Mouse (Mus musculus) embryonic facial prominence, embryonic 10.5 days (tissue): Measurements from ENCODE around the gene Dock6. TPM values are rescaled to one million over a fixed set of nuclear protein-coding genes. Genes with fewer than 3 reads are reported as not detected.

Source experiments
- DNase-seq: peaks from one replicate; pipeline ENCODE4 v3.0.0-alpha.2; 2017; ENCODE audit warnings: low spot score
- H3K27ac ChIP-seq: fragments of 300-500 bp; sonication (generic); replicated peaks from 2 replicates; pipeline ENCODE4 v1.5.1; 2016; ENCODE audit warnings: mild to moderate bottlenecking
- H3K27me3 ChIP-seq: fragments of 300-500 bp; sonication (generic); replicated peaks from 2 replicates; pipeline ENCODE4 v1.6.1; 2016; ENCODE audit warnings: low read depth, mild to moderate bottlenecking; ENCODE audit not compliant: poor library complexity, severe bottlenecking
- H3K36me3 ChIP-seq: fragments of 300-500 bp; sonication (generic); replicated peaks from 2 replicates; pipeline ENCODE4 v1.6.1; 2016; ENCODE audit warnings: mild to moderate bottlenecking, moderate library complexity
- H3K4me1 ChIP-seq: fragments of 300-500 bp; sonication (generic); 2 replicates; pipeline ENCODE4 v1.6.1; 2016
- H3K4me3 ChIP-seq: fragments of 300-500 bp; sonication (generic); 2 replicates; pipeline ENCODE4 v1.5.1; 2016; ENCODE audit warnings: mild to moderate bottlenecking, moderate library complexity
- H3K9me3 ChIP-seq: fragments of 300-500 bp; sonication (generic); 2 replicates; pipeline ENCODE4 v1.6.1; 2016; ENCODE audit warnings: mild to moderate bottlenecking
- WGBS: fragments of 180-500 bp; shearing (Covaris S2); methylation state at CpG from one replicate; pipeline ENCODE4 v1.1.7; 2016; 5-methylcytosine and 5-hydroxymethylcytosine counted together
- microRNA-seq: library from miRNA; unstranded; fragments of <30 nt; microRNA quantifications from one replicate; pipeline ENCODE4, GENCODE M21; 2017
- polyA plus RNA-seq: library from polyadenylated mRNA; unstranded; fragments of >200 nt; fragmentation: Nextera tagmentation; extraction: Ambion mirVana; gene quantifications from 2 replicates; pipeline ENCODE4 v1.2.1, GENCODE M21; 2016

Gene Dock6
- polyA plus RNA-seq, 1 experiment from 2014 or later = 27.2 TPM

GRCm38 (mm10) chr9:21760155-21761088, 92.0 kb downstream of the Dock6 start, which contains the start of gene Spc24:
Gene Spc24 (minus strand): TSS chr9:21760303.
- WGBS = 1% methylated on average over 54 of the region's 54 CpGs
- peak; percentile 97 for DNase-seq
- Histone ChIP-seq H3K4me3 (peak within 1 kb of the TSS; percentile 94), H3K36me3 (peaks cover 36% of the 10 kb centered on the region), H3K27me3 (no peaks in the 10 kb centered on the region), H3K27ac (peak within 1 kb of the TSS; percentile 98), H3K4me1 (peaks cover 16% of the 10 kb centered on the region), H3K9me3 (no peaks in the 10 kb centered on the region)

GRCm38 (mm10) chr9:21759718-21760117, 92.7 kb downstream of the Dock6 start:
- Histone ChIP-seq H3K4me1 (peaks cover 18% of the 10 kb centered on the region), H3K36me3 (peaks cover 43% of the 10 kb centered on the region), H3K4me3 (peak overlapping the region; percentile 94), H3K27ac (peak overlapping the region; percentile 98), H3K9me3 (no peaks in the 10 kb centered on the region), H3K27me3 (no peaks in the 10 kb centered on the region)
- WGBS = under 1% methylated on average over 20 of the region's 20 CpGs
- no peak for DNase-seq

- 62% methylated on average over 14 of the region's 14 CpGs for WGBS
- DNase-seq = no peak
- peak overlapping the region; percentile 98 for H3K27ac ChIP-seq
These were observed 93.6 kb downstream of the Dock6 start for GRCm38 (mm10) chr9:21758576-21759529.

GRCm38 (mm10) chr9:21754516-21755321, 97.7 kb downstream of the Dock6 start:
- Histone ChIP-seq H3K9me3 (no peaks in the 10 kb centered on the region), H3K4me1 (peaks cover 30% of the 10 kb centered on the region), H3K27ac (no peak overlapping the region), H3K36me3 (peaks cover 72% of the 10 kb centered on the region), H3K27me3 (no peaks in the 10 kb centered on the region), H3K4me3 (no peak overlapping the region)
- DNase-seq = no peak
- 81% methylated on average over 13 of the region's 13 CpGs for WGBS

More at GRCm38 (mm10) chr9:21758576-21759529, 93.6 kb downstream of the Dock6 start:
- peak overlapping the region; percentile 94 for H3K4me3 ChIP-seq
- H3K27me3 ChIP-seq = no peaks in the 10 kb centered on the region
- H3K4me1 ChIP-seq = peaks cover 21% of the 10 kb centered on the region
- H3K9me3 ChIP-seq = no peaks in the 10 kb centered on the region
- H3K36me3 ChIP-seq = peaks cover 52% of the 10 kb centered on the region

- peaks cover 78% of the 10 kb centered on the region for H3K36me3 ChIP-seq
- H3K27ac ChIP-seq = peak overlapping the region; percentile 57
- WGBS = 90% methylated on average over 2 of the region's 2 CpGs
- H3K4me3 ChIP-seq = no peak overlapping the region
- H3K27me3 ChIP-seq = no peaks in the 10 kb centered on the region
- no peak for DNase-seq
- H3K9me3 ChIP-seq = no peaks in the 10 kb centered on the region
- H3K4me1 ChIP-seq = peaks cover 25% of the 10 kb centered on the region
These were observed 98.4 kb downstream of the Dock6 start for GRCm38 (mm10) chr9:21754003-21754402.

GRCm38 (mm10) chr9:21752252-21752792, 100.1 kb downstream of the Dock6 start:
- DNase-seq = no peak
- Histone ChIP-seq H3K27me3 (no peaks in the 10 kb centered on the region), H3K27ac (peak overlapping the region; percentile 40), H3K9me3 (no peaks in the 10 kb centered on the region), H3K36me3 (peaks cover 78% of the 10 kb centered on the region), H3K4me1 (peaks cover 19% of the 10 kb centered on the region), H3K4me3 (no peak overlapping the region)
- 55% methylated on average over 10 of the region's 10 CpGs for WGBS

GRCm38 (mm10) chr9:21751347-21751746, 101.1 kb downstream of the Dock6 start:
- peaks cover 19% of the 10 kb centered on the region for H3K4me1 ChIP-seq
- DNase-seq = no peak
- 77% methylated on average over 6 of the region's 6 CpGs for WGBS
- peaks cover 78% of the 10 kb centered on the region for H3K36me3 ChIP-seq
- H3K27me3 ChIP-seq = no peaks in the 10 kb centered on the region
- no peaks in the 10 kb centered on the region for H3K9me3 ChIP-seq
- H3K4me3 ChIP-seq = no peak overlapping the region
- H3K27ac ChIP-seq = no peak overlapping the region

GRCm38 (mm10) chr9:21750370-21750769, 102.1 kb downstream of the Dock6 start:
- peaks cover 79% of the 10 kb centered on the region for H3K36me3 ChIP-seq
- DNase-seq = no peak
- no peak overlapping the region for H3K27ac ChIP-seq
- no peak overlapping the region for H3K4me3 ChIP-seq
- WGBS = 85% methylated on average over 3 of the region's 3 CpGs
- H3K27me3 ChIP-seq = no peaks in the 10 kb centered on the region
- peaks cover 19% of the 10 kb centered on the region for H3K4me1 ChIP-seq
- no peaks in the 10 kb centered on the region for H3K9me3 ChIP-seq

Small RNAs within 50 kb of the gene (microRNA-seq; reads per million reads assigned to microRNA genes)
- gene Mir7083 = 3.7 reads per million, percentile 6 among the genes with 10 or more reads in this experiment

Other genes starting within 250 kb of the Dock6 start
- 157 and 165 TPM in 2 replicates for gene Smarca4, start 236.5 kb downstream of the Dock6 start, polyA plus RNA-seq
- gene Ldlr, start 129.2 kb downstream of the Dock6 start, polyA plus RNA-seq = 51.6 and 55.9 TPM in 2 replicates
- 187 TPM in 2 replicates for gene Spc24, start 92.3 kb downstream of the Dock6 start, polyA plus RNA-seq
- gene Kank2, start 53.9 kb downstream of the Dock6 start, polyA plus RNA-seq = 15.3 and 17.8 TPM in 2 replicates
- 0.48 and 0.52 TPM in 2 replicates for gene Angptl8, start 17.1 kb downstream of the Dock6 start, polyA plus RNA-seq
- 5.4 and 6.9 TPM in 2 replicates for gene Rab3d, start 65.6 kb upstream of the Dock6 start, polyA plus RNA-seq
- 3.3 and 3.5 TPM in 2 replicates for gene Ccdc159, start 74.8 kb upstream of the Dock6 start, polyA plus RNA-seq
- gene Tmem205, start 74.9 kb upstream of the Dock6 start, polyA plus RNA-seq = 31.1 and 33.1 TPM in 2 replicates
- 9.5 and 9.6 TPM in 2 replicates for gene Plppr2, start 84.4 kb upstream of the Dock6 start, polyA plus RNA-seq
- gene Swsap1, start 103.1 kb upstream of the Dock6 start, polyA plus RNA-seq = 7.1 and 8.0 TPM in 2 replicates
- gene Epor, start 110.9 kb upstream of the Dock6 start, polyA plus RNA-seq = 7.9 and 8.6 TPM in 2 replicates
- 4.0 and 5.6 TPM in 2 replicates for gene Rgl3, start 136.8 kb upstream of the Dock6 start, polyA plus RNA-seq
- gene Ccdc151, start 150.0 kb upstream of the Dock6 start, polyA plus RNA-seq = 3.8 and 4.0 TPM in 2 replicates
- 107 and 115 TPM in 2 replicates for gene Prkcsh, start 150.2 kb upstream of the Dock6 start, polyA plus RNA-seq
- 8.2 and 10.1 TPM in 2 replicates for gene Elavl3, start 199.4 kb upstream of the Dock6 start, polyA plus RNA-seq
- gene Gm49318, start 218.6 kb upstream of the Dock6 start, polyA plus RNA-seq = not detected in 2 replicates
- 9.1 and 10.2 TPM in 2 replicates for gene Zfp653, start 218.7 kb upstream of the Dock6 start, polyA plus RNA-seq
- 38.6 and 41.7 TPM in 2 replicates for gene Ecsit, start 232.8 kb upstream of the Dock6 start, polyA plus RNA-seq
- 1.3 and 3.1 TPM in 2 replicates for gene Cnn1, start 246.6 kb upstream of the Dock6 start, polyA plus RNA-seq